Mouse (Mus musculus) lung, postnatal 0 days (tissue): ENCODE measurements at regions not wholly inside any gene's neighbourhood (a gene's known extent, or its start where the extent isn't known, plus 50 kb on each side); places are given as distances from the start of the nearest gene placed in this dataset.
A peak's percentile ranks its signal among the peaks of the same experiment; 100 is the strongest.

Experiments used
- ATAC-seq: fragments of 200-750 bp; cut with Nextera tagmentation; 2 replicates; pipeline ENCODE4 v1.8.0; 2017; ENCODE audit warnings: moderate library complexity
- DNase-seq: peaks from one replicate; pipeline ENCODE4 v3.0.0-alpha.2; 2016; ENCODE audit warnings: low spot score
- H3K27ac ChIP-seq: fragments of 300-500 bp; sonication (generic); 2 replicates; pipeline ENCODE4 v1.5.1; 2014; ENCODE audit warnings: antibody characterized with exemption, mild to moderate bottlenecking, low read length, mixed read lengths
- H3K27me3 ChIP-seq: fragments of 300-500 bp; sonication (generic); replicated peaks from 2 replicates; pipeline ENCODE4 v1.6.1; 2014; ENCODE audit warnings: low read length, mixed read lengths; ENCODE audit not compliant: insufficient read depth
- H3K36me3 ChIP-seq: fragments of 300-500 bp; sonication (generic); 2 replicates; pipeline ENCODE4 v1.6.1; 2014; ENCODE audit warnings: low read length, mixed read lengths; ENCODE audit not compliant: insufficient read depth
- H3K4me1 ChIP-seq: fragments of 300-500 bp; sonication (generic); 2 replicates; pipeline ENCODE4 v1.6.1; 2014; ENCODE audit warnings: antibody characterized with exemption, low read depth, low read length, mixed read lengths; ENCODE audit not compliant: insufficient read depth
- H3K4me2 ChIP-seq: fragments of 300-500 bp; sonication (generic); replicated peaks from 2 replicates; pipeline ENCODE4 v1.6.1; 2014; ENCODE audit warnings: low read depth, mild to moderate bottlenecking, low read length, moderate library complexity, mixed read lengths
- H3K4me3 ChIP-seq: fragments of 300-500 bp; sonication (generic); 2 replicates; pipeline ENCODE4 v1.5.1; 2014; ENCODE audit warnings: low read depth, low read length
- H3K9ac ChIP-seq: fragments of 300-500 bp; sonication (generic); replicated peaks from 2 replicates; pipeline ENCODE4 v1.6.1; 2014; ENCODE audit warnings: low read depth, mild to moderate bottlenecking
- H3K9me3 ChIP-seq: fragments of 300-500 bp; sonication (generic); 2 replicates; pipeline ENCODE4 v1.6.1; 2016; ENCODE audit warnings: low read length, mixed read lengths
- CTCF ChIP-seq: IDR thresholded peaks from 2 replicates; pipeline ENCODE4 v1.5.1; 2016; ENCODE audit warnings: antibody characterized with exemption, mild to moderate bottlenecking
- EP300 ChIP-seq: IDR thresholded peaks from 2 replicates; pipeline ENCODE4 v1.6.1; 2016; ENCODE audit warnings: antibody characterized with exemption, mild to moderate bottlenecking, control low read depth
- WGBS: fragments of 180-500 bp; shearing (Covaris S2); extraction: QIAGEN DNeasy Blood & Tissue Kit; methylation state at CpG from one replicate; pipeline ENCODE4 v1.1.7; 2014; 5-methylcytosine and 5-hydroxymethylcytosine counted together

- no peak for ATAC-seq
- H3K27ac ChIP-seq: no peak overlapping the region
- H3K4me1 ChIP-seq: no peaks in the 10 kb centered on the region
- TF ChIP-seq EP300: no peak
- no peak for TF ChIP-seq CTCF
- no peak overlapping the region for H3K9ac ChIP-seq
- no peaks in the 10 kb centered on the region for H3K27me3 ChIP-seq
- 32% methylated on average over 3 of the region's 3 CpGs for WGBS
- H3K36me3 ChIP-seq: no peaks in the 10 kb centered on the region
- no peak overlapping the region for H3K4me2 ChIP-seq
- no peak overlapping the region for H3K4me3 ChIP-seq
- H3K9me3 ChIP-seq: no peaks in the 10 kb centered on the region
- no peak for DNase-seq
These were observed 1708.7 kb upstream of the Slc10a2 start for GRCm38 (mm10) chr8:6813816-6814215.

- ATAC-seq (no peak), DNase-seq (no peak)
- Histone ChIP-seq H3K9me3 (no peaks in the 10 kb centered on the region), H3K4me3 (no peak overlapping the region), H3K36me3 (no peaks in the 10 kb centered on the region), H3K4me2 (no peak overlapping the region), H3K27me3 (no peaks in the 10 kb centered on the region), H3K27ac (no peak overlapping the region), H3K9ac (no peak overlapping the region), H3K4me1 (no peaks in the 10 kb centered on the region)
- TF ChIP-seq CTCF: no peak
- no peak for TF ChIP-seq EP300
- WGBS: 48% methylated on average over 2 of the region's 2 CpGs
These were observed 1702.0 kb upstream of the Slc10a2 start for GRCm38 (mm10) chr8:6807116-6807515.

- DNase-seq (no peak), ATAC-seq (no peak)
- Histone ChIP-seq H3K9me3 (no peaks in the 10 kb centered on the region), H3K27me3 (no peaks in the 10 kb centered on the region), H3K4me3 (no peak overlapping the region), H3K36me3 (no peaks in the 10 kb centered on the region), H3K4me1 (no peaks in the 10 kb centered on the region), H3K4me2 (no peak overlapping the region), H3K27ac (no peak overlapping the region), H3K9ac (no peak overlapping the region)
- TF ChIP-seq EP300 (no peak), CTCF (no peak)
- 63% methylated on average over 1 of the region's 1 CpGs for WGBS
These were observed 1698.0 kb upstream of the Slc10a2 start for GRCm38 (mm10) chr8:6803199-6803598.

- no peak for ATAC-seq
- TF ChIP-seq EP300 (no peak), CTCF (no peak)
- no peaks in the 10 kb centered on the region for H3K9me3 ChIP-seq
These were observed 1695.9 kb upstream of the Slc10a2 start for GRCm38 (mm10) chr8:6801076-6801475.

GRCm38 (mm10) chr8:6789096-6789495, 1683.9 kb upstream of the Slc10a2 start:
- no peaks in the 10 kb centered on the region for H3K4me1 ChIP-seq
- ATAC-seq (no peak; the same call in 1 of the 2 replicates), DNase-seq (peak; percentile 39)
- WGBS: 36% methylated on average over 1 of the region's 1 CpGs
- H3K36me3 ChIP-seq: no peaks in the 10 kb centered on the region
- H3K27me3 ChIP-seq: no peaks in the 10 kb centered on the region
- no peak overlapping the region for H3K4me2 ChIP-seq
- TF ChIP-seq EP300 (no peak), CTCF (peak; percentile 47)
- H3K4me3 ChIP-seq: no peak overlapping the region
- no peak overlapping the region for H3K27ac ChIP-seq
- no peaks in the 10 kb centered on the region for H3K9me3 ChIP-seq
- no peak overlapping the region for H3K9ac ChIP-seq

More at GRCm38 (mm10) chr8:6801076-6801475, 1695.9 kb upstream of the Slc10a2 start:
- no peaks in the 10 kb centered on the region for H3K27me3 ChIP-seq
- no peak overlapping the region for H3K9ac ChIP-seq
- DNase-seq: no peak
- H3K27ac ChIP-seq: no peak overlapping the region
- no peaks in the 10 kb centered on the region for H3K36me3 ChIP-seq
- H3K4me3 ChIP-seq: no peak overlapping the region
- H3K4me2 ChIP-seq: no peak overlapping the region
- H3K4me1 ChIP-seq: no peaks in the 10 kb centered on the region

GRCm38 (mm10) chr8:6780983-6781382, 1675.8 kb upstream of the Slc10a2 start:
- no peak for ATAC-seq
- no peak for TF ChIP-seq EP300
- TF ChIP-seq CTCF: no peak

GRCm38 (mm10) chr8:6775103-6775502, 1670.0 kb upstream of the Slc10a2 start:
- Histone ChIP-seq H3K4me2 (no peak overlapping the region), H3K4me1 (no peaks in the 10 kb centered on the region), H3K9me3 (no peaks in the 10 kb centered on the region), H3K36me3 (no peaks in the 10 kb centered on the region), H3K27me3 (no peaks in the 10 kb centered on the region), H3K9ac (no peak overlapping the region), H3K4me3 (no peak overlapping the region), H3K27ac (no peak overlapping the region)
- TF ChIP-seq CTCF (no peak), EP300 (no peak)
- DNase-seq (peak; percentile 8), ATAC-seq (no peak)
- WGBS: 56% methylated on average over 3 of the region's 3 CpGs

More at GRCm38 (mm10) chr8:6780983-6781382, 1675.8 kb upstream of the Slc10a2 start:
- Histone ChIP-seq H3K4me1 (no peaks in the 10 kb centered on the region), H3K9me3 (no peaks in the 10 kb centered on the region), H3K4me3 (no peak overlapping the region), H3K27ac (no peak overlapping the region), H3K36me3 (no peaks in the 10 kb centered on the region), H3K9ac (no peak overlapping the region), H3K27me3 (no peaks in the 10 kb centered on the region), H3K4me2 (no peak overlapping the region)
- DNase-seq: no peak
